Mouse (Mus musculus) layer of hippocampus, adult 18-20 months (tissue): ENCODE measurements around the gene Ubqln4. TPM values are rescaled to one million over a fixed set of nuclear protein-coding genes. Genes with fewer than 3 reads are reported as not detected.

Experiments used
- DNase-seq, 2 experiments: peaks; one replicate each; pipeline ENCODE4 v3.0.0; 2022; ENCODE audit warnings: low spot score in 2 of 2
- total RNA-seq, 2 experiments: library from RNA; stranded (reverse); gene quantifications; 2 replicates each; pipeline ENCODE4 v1.2.3; 2021

Ubqln4 gene
- total RNA-seq, 2 experiments from 2014 or later, result 118 to 122 TPM

DNA sequence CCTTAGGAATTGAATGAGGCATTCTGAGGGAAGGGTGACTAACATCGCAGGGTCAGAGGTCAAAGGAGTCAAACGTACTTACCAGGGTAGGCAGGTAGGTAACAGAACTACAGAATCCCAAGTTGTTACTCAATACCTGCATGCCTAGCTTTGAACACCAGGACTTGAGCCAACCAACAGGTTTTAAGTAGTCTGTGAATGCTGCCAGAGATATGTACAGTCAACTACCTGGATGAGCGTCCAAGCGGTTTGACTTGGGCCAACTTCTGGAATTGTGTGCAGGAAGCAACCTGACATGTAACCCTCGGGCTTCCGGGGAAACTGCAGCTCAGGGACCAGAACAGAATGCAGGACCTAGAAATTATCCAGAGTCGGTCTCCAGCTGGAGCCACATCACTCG lies 30.5 kb upstream of the Ubqln4 start:
- DNase-seq, result no peak

DNA sequence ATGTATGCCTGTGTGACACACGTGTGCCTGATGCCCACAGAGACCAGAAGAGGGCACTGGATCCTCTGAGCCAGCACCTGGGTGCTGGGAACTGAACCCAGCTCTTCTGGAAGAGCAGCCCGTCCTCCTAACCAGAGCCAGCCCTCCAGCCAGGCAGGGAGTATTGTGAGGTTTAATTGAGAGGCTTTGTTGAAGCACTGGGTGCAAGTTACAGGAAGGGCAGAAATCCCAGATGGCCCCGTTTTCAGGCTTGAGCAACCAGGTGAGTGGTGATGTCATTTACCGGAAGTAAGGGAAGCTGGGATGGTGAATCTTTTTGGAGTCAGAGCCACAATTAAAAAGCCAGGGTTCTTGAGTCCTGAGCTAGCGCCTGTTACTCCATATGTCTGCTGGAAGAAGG lies 28.5 kb upstream of the Ubqln4 start:
- no peak for DNase-seq

- peak; percentile 64 to 81 for DNase-seq
Observed at GRCm38 (mm10) chr3:88526157-88527131, 27.1 kb upstream of the Ubqln4 start.

DNA sequence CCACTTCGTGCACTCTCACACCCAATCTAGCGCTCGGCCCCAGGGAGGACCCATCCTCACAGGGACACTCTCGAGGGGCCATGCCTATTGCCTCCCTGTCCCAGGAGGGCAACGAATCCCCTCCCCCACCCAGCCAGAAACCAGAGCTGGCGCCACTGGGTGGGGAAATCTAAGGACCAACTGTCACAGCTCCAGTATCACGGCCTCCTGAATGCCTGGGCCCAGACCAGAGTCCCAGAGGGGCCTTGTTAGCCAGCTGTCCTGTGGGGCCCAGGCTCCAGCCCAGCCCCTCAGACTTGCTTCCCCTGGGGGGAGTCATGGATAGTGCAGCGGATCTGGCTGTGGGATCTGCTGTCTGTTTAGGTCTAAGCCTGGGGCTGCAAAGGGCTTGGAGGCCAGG lies 26.0 kb upstream of the Ubqln4 start:
- DNase-seq, result no peak

GRCm38 (mm10) chr3:88528646-88529045 lies 24.9 kb upstream of the Ubqln4 start:
- no peak for DNase-seq

DNA sequence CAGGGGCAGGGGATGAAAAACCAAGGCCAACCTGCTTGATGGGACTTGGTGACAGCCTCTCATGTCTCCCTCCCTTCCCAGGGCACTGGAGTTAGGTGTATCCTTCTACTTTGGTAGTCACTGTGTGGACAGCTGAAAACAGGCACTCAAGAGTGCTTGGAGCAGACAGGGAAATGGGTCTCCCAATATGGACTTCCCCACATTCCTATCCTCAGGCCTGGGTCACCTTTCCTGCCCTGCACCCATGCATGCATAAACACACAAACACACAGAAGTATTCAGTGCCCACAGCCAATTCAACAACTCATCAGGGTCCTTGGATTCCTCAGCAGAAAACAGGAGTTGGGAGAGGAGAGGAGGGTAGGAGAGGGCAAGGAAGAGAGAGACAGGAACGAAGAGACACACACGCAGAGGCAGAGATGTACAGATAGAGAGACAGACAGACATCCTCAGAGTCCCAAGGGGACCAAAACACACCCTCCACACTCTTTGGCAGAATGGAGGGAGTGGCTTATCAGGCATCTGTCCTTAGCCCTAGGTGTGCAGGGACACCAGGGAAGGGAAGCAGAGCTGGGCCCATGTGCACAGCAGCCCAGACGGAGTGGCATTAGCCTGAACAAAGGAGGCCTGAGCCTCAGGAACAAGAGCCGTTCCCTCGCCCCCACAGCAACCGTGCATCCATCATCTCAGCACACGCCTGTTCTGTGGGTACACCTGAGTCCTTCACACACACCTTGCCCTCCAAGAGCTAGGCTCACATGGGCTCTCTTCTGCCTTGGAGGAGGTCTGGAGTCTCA lies 24.2 kb upstream of the Ubqln4 start:
- DNase-seq, result no peak

DNA sequence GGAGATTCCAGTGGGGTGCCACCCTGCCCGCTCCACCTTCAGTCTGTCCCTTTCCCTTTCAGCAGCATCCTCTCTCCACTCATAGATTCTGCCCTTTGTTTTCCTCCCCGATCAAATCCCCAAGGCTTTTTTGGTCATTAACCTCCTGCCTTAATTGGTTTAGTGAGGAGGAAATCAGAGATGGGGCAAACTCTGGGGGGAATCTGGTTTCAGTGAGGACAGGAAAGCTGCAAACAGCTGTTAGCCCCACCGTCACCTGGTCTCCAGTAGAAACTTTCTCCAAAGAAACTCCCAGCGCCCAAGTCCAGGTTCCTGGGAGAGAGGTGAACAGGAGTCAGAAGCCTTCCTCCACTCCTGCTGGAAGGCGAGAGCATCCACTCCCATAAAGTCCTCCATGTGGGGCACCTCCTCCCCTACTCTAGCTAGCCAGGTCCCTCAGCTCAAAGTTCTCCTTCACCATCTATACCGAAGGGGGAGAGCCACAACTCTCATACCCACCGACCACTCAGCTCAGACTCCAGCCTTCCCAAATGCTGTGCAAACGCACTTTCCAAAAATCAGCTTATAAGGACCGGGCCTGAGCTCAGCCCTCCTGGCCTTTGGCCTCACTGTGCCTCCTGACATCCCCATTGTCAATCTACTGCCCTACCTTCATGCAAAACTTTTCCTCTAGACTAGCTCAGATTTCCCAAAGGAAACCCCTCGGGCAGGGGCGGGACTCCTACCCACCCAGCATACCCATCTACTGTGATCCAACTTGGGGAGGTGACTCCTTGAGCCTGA lies 23.3 kb upstream of the Ubqln4 start:
- DNase-seq, result no peak

- DNase-seq, result peak; percentile 80 to 88
Observed at GRCm38 (mm10) chr3:88531348-88532298, 21.9 kb upstream of the Ubqln4 start.

DNA sequence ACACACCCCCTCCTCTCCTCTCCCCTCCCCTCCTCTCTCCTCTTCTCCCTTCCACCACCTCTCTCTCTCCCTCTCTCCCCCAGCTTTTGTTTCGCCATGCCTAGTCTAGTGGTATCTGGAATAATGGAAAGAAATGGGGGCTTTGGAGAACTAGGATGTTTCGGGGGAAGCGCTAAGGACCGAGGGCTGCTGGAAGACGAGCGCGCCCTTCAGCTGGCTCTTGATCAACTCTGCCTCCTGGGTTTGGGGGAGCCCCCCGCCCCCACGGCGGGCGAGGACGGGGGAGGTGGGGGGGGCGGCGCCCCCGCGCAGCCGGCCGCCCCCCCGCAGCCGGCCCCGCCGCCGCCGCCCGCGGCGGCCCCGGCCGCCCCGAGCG lies 21.3 kb upstream of the Ubqln4 start, which contains the start of gene Mex3a:
Gene Mex3a, plus strand, starts transcription at position 97 of the 376 bp plus-strand sequence.
- DNase-seq, result no peak

- DNase-seq, result no peak
Observed at GRCm38 (mm10) chr3:88532689-88533511, 20.7 kb upstream of the Ubqln4 start.

- no peak for DNase-seq
Observed at GRCm38 (mm10) chr3:88533706-88534105, 19.9 kb upstream of the Ubqln4 start.

- DNase-seq, result no peak
Observed at GRCm38 (mm10) chr3:88535005-88535404, 18.6 kb upstream of the Ubqln4 start.

DNA sequence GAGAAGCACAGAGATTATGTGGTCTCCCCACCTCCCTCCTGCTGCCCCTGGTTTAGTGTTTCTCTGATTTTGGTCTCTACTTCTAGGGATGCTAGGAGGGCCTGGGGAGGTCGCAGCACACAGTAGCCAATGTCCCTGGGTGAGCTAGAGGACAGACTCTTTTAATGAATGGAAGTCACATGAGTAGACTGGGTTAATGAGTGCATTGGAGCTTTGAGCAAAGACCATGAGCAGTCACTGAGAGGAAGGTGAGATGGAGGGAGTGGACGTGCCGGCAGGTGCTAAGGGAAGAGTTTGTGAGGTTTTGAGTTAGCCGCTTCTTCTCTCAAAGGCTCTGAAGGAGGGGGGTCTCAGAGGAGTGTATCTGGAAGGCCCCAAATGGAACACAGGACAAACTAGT lies 18.0 kb upstream of the Ubqln4 start:
- DNase-seq, result no peak

- DNase-seq, result peak; percentile 64 to 70
Observed at GRCm38 (mm10) chr3:88536103-88536930, 17.2 kb upstream of the Ubqln4 start.

- DNase-seq, result no peak
Observed at GRCm38 (mm10) chr3:88537146-88537545, 16.4 kb upstream of the Ubqln4 start.

DNA sequence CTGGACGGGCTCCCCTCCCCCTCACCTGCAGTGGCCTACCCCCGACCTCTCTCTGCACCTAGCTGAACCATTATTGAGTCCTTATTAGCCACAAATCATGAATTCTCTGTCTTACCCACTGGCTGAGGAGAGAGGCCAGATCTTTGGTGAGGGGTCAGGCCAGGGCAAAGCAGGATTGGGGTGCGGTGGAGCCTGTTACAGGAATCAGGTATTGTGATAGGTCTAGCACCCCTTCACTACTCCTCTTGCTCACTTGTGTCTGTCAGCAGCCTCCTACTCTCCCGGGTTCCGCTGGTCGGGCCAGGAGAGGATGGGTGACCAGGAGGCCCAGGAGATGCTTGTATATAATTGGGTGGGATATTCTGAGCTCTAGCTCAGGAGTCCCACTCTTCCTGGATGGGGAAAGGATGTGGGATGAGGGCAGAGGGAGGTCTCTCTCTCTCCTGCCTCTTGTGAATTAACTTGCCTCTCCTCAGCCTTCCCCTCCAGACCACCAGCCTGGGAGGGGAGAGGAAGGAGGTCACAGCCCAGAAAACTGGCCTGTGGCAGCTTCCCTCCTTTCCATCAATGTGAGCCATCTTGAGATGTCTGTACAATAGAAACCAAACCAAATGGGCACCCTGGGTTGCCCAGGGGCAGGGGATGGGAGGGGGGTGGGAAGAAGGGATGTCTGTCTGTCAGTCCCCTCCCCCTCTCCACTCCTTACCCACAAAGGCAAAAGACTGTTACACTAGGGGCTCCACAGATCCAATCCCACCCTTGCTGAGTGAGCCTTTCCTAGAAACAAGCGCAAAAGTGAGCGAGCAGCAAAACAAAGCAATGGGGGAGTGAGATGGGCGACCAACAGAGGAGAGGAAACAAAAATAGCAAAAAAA lies 15.1 kb upstream of the Ubqln4 start:
- no peak for DNase-seq

- DNase-seq, result no peak
Observed at GRCm38 (mm10) chr3:88539397-88539796, 14.2 kb upstream of the Ubqln4 start.
